Mouse (Mus musculus) stomach, postnatal 0 days (tissue): ENCODE measurements at regions not wholly inside any gene's neighbourhood (a gene's known extent, or its start where the extent isn't known, plus 50 kb on each side); places are given as distances from the start of the nearest gene placed in this dataset.

Experiments
- CTCF ChIP-seq: IDR thresholded peaks from 2 replicates; pipeline ENCODE4 v1.5.1; 2016; ENCODE audit warnings: antibody characterized with exemption, low read depth, mild to moderate bottlenecking, moderate library complexity
- EP300 ChIP-seq: optimal IDR thresholded peaks from 2 replicates; pipeline ENCODE3; 2016; ENCODE audit warnings: antibody characterized with exemption

GRCm38 (mm10) chr16:44634486-44634885 is 75.8 kb upstream of the Boc start:
- TF ChIP-seq CTCF, result no peak
- no peak for TF ChIP-seq EP300
